Mouse (Mus musculus) stomach, postnatal 0 days (tissue): ENCODE measurements at regions not wholly inside any gene's neighbourhood (a gene's known extent, or its start where the extent isn't known, plus 50 kb on each side); places are given as distances from the start of the nearest gene placed in this dataset.

Source experiments
- ATAC-seq: fragments of 200-750 bp; cut with Nextera tagmentation; 2 replicates; pipeline ENCODE4 v1.8.0; 2017; ENCODE audit not compliant: low FRiP score, low TSS enrichment
- DNase-seq: peaks from one replicate; pipeline ENCODE4 v3.0.0-alpha.2; 2016; ENCODE audit warnings: low spot score
- H3K27ac ChIP-seq: fragments of 300-500 bp; sonication (generic); replicated peaks from 2 replicates; pipeline ENCODE4 v1.5.1; 2014; ENCODE audit warnings: mild to moderate bottlenecking, control low read depth
- H3K27me3 ChIP-seq: fragments of 300-500 bp; sonication (generic); 2 replicates; pipeline ENCODE4 v1.6.1; 2014; ENCODE audit warnings: low read length; ENCODE audit not compliant: control insufficient read depth, insufficient read depth
- H3K36me3 ChIP-seq: fragments of 300-500 bp; sonication (generic); 2 replicates; pipeline ENCODE4 v1.6.1; 2014; ENCODE audit warnings: low read length, mixed read lengths; ENCODE audit not compliant: control insufficient read depth, insufficient read depth
- H3K4me1 ChIP-seq: fragments of 300-500 bp; sonication (generic); replicated peaks from 2 replicates; pipeline ENCODE4 v1.6.1; 2014; ENCODE audit warnings: antibody characterized with exemption; ENCODE audit not compliant: control insufficient read depth, insufficient read depth
- H3K4me2 ChIP-seq: fragments of 300-500 bp; sonication (generic); replicated peaks from 2 replicates; pipeline ENCODE4 v1.6.1; 2014; ENCODE audit warnings: low read depth, mild to moderate bottlenecking, control low read depth, moderate library complexity
- H3K4me3 ChIP-seq: fragments of 300-500 bp; sonication (generic); 2 replicates; pipeline ENCODE4 v1.5.1; 2014; ENCODE audit warnings: low read depth, low read length, control low read depth
- H3K9ac ChIP-seq: fragments of 300-500 bp; sonication (generic); 2 replicates; pipeline ENCODE4 v1.6.1; 2014; ENCODE audit warnings: mild to moderate bottlenecking, low read length, control low read depth, mixed read lengths
- H3K9me3 ChIP-seq: fragments of 300-500 bp; sonication (generic); 2 replicates; pipeline ENCODE4 v1.6.1; 2016; ENCODE audit warnings: low read length; ENCODE audit not compliant: control insufficient read depth
- CTCF ChIP-seq: IDR thresholded peaks from 2 replicates; pipeline ENCODE4 v1.5.1; 2016; ENCODE audit warnings: antibody characterized with exemption, low read depth, mild to moderate bottlenecking, moderate library complexity
- EP300 ChIP-seq: optimal IDR thresholded peaks from 2 replicates; pipeline ENCODE3; 2016; ENCODE audit warnings: antibody characterized with exemption
- WGBS: fragments of 180-500 bp; shearing (Covaris S2); extraction: QIAGEN DNeasy Blood & Tissue Kit; methylation state at CpG from one replicate; pipeline ENCODE4 v1.1.7; 2014; 5-methylcytosine and 5-hydroxymethylcytosine counted together

DNA sequence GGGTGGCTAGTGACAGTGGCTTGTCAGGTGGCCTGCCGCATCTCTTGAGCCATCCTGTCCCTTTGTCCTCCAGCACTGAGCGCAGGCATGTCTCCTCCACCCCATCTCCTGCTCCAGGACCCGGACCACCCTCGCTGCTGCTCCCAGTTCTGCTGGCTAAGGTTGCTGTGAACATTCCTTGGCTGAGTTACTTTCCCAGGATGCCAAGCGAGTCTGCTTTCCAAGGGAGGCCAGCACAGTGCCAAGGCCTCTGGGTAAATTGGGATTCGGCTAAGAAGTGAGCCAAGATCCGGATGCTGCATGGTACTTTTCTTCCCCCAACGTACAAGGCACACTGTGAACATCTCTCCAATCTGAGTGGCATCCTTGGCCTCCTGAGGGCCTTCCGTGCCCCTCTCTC, 144.3 kb downstream of the Kif26a start:
- 75% methylated on average over 9 of the region's 9 CpGs for WGBS
- DNase-seq: no peak
- TF ChIP-seq CTCF: no peak
- no peak for TF ChIP-seq EP300
- H3K27me3 ChIP-seq: no peaks in the 10 kb centered on the region
- no peak overlapping the region for H3K4me2 ChIP-seq
- no peaks in the 10 kb centered on the region for H3K36me3 ChIP-seq
- H3K9ac ChIP-seq: no peak overlapping the region
- ATAC-seq: no peak
- H3K4me1 ChIP-seq: no peaks in the 10 kb centered on the region
- no peaks in the 10 kb centered on the region for H3K9me3 ChIP-seq
- no peak overlapping the region for H3K4me3 ChIP-seq
- no peak overlapping the region for H3K27ac ChIP-seq

DNA sequence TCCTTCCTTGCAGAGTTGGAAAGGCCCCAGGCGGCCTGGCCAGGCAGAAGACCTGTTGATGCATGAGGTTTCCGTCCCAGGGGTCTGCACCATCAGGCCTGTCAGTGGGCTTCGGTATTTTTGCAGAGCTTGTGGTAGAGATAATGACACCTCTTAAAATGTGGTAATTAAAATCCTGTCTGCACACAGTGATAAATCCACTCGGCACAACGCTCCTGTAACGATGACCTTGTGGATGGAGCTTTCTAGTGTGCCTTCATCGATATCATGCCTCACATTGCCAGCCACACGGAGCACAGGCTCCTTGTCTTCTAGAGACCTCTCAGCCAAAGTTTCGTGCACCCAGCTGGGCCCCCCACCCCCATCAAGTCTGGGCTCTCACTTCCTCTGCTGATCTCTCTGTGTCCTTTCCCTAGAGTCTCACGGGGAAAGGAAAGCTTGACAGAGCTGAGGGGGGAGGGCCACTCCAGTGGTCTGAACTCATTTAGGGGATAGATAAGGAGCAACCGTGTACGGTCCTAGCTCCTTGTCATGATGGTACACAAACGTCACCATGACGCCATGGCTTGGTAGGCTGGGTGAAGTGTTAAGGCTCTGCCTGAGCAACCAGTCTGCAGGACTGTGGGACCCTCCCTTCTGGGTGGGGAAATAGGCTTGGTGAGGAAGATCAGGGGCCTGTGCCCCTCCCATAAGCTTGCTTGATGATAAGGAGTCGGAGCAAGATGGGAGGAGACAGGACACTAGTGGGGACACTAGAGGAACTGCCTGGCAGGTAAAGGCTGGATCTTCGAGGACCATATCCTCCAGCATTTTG, 145.9 kb downstream of the Kif26a start:
- Histone ChIP-seq H3K4me3 (no peak overlapping the region), H3K4me2 (no peak overlapping the region), H3K4me1 (no peaks in the 10 kb centered on the region), H3K9ac (no peak overlapping the region), H3K27ac (no peak overlapping the region), H3K27me3 (no peaks in the 10 kb centered on the region), H3K9me3 (no peaks in the 10 kb centered on the region), H3K36me3 (no peaks in the 10 kb centered on the region)
- 65% methylated on average over 16 of the region's 16 CpGs for WGBS
- ATAC-seq (no peak), DNase-seq (no peak)
- TF ChIP-seq EP300 (no peak), CTCF (no peak)

DNA sequence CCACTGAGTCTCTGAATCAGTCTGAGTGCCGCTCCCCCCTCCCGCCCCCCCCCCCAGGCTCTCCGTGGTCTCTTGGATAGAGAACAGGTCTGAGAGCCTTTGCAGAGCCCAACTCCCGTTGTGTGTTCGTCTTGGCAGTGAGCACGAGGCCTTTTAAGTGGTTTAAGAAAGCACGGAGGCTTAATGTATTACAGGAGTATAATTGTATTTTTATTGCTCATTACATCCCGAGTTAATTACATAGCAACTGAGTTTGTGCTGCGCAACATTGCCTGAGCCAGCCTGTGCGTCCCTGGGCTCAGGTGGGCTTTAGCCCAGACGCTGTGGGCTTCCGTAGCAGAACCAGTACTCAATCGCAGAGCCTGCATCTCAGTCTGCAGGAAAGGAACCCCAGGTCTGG, 147.1 kb downstream of the Kif26a start:
- H3K4me3 ChIP-seq: no peak overlapping the region
- TF ChIP-seq CTCF (no peak), EP300 (no peak)
- WGBS: 73% methylated on average over 12 of the region's 13 CpGs
- DNase-seq (no peak), ATAC-seq (no peak)
- no peak overlapping the region for H3K4me2 ChIP-seq
- H3K4me1 ChIP-seq: no peaks in the 10 kb centered on the region
- H3K27me3 ChIP-seq: no peaks in the 10 kb centered on the region
- H3K36me3 ChIP-seq: no peaks in the 10 kb centered on the region
- H3K9ac ChIP-seq: no peak overlapping the region
- H3K9me3 ChIP-seq: no peaks in the 10 kb centered on the region
- no peak overlapping the region for H3K27ac ChIP-seq

DNA sequence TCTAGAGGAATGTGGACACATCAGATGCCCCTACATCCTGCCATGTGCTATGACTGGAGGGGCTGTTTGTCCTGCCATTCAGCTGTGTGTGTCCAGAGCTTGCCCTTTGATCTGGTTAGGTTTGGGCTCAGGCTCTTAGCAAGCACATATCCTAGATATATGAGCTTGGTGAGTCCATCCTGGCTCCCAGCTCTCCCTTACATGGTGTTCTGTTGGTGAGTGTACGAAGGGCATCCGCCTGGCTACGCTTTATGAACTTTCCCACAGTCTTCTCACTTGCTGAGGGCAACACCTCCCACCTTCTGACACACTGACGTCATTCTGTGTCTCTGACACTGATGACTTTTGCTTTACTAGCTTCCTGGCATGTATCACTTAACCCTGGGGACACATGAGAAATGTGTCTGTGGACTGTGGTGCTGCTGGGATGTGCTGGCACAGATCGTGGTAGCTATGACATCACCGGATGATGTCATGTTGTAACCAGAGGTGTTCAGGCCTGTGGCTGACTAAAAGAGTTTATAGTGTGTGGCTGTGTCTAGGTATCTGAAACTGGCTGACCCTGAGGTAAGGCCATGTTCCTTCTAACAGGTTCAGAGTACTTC, 149.4 kb downstream of the Kif26a start:
- WGBS: 78% methylated on average over 6 of the region's 6 CpGs
- ATAC-seq: no peak

DNA sequence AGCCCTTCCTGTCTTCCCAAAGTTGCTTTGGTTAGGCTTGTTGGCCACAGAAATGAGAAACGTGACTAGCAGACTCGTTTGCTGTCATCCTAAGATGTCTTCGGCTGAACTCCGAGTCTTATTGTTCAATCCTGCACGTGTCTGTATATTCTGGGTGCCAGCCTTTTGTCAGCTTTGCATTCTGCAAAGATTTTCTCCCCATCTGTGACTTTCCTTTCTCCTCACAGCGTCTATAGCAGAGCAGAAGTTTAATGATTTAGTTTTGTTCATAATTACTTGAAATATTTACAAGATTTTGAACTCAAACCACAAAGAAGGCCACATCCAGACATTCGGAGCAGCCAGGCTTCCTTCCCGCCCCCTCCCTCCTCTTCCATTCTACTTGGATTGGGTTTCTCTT, 152.5 kb downstream of the Kif26a start:
- ATAC-seq: no peak
- 83% methylated on average over 8 of the region's 8 CpGs for WGBS

More for the DNA sequence above, 149.4 kb downstream of the Kif26a start:
- Histone ChIP-seq H3K36me3 (no peaks in the 10 kb centered on the region), H3K4me1 (no peaks in the 10 kb centered on the region), H3K4me3 (no peak overlapping the region), H3K9ac (no peak overlapping the region), H3K27ac (no peak overlapping the region), H3K27me3 (no peaks in the 10 kb centered on the region), H3K9me3 (no peaks in the 10 kb centered on the region), H3K4me2 (no peak overlapping the region)
- no peak for DNase-seq
- TF ChIP-seq CTCF (no peak), EP300 (no peak)

DNA sequence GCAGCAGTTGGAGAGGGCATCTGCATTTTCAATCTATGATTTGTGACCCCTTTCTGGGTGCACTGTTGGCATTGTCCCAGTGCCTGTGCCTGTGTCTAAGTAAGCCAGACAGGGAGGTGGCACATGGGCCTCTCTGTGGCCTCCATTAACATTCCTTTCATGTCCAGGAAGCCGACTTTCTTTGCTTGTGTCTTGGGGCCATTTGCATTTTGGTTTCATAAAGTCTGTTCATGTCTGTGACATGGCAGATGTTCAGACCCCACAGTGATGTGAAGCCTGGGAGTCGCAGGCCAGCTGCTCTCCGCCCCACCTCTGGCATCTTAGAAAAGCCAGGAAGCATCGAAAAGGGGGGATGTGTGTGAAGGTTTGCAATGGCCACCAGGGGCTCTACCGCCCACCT, 153.1 kb downstream of the Kif26a start:
- ATAC-seq: no peak
- Histone ChIP-seq H3K4me1 (no peaks in the 10 kb centered on the region), H3K9ac (no peak overlapping the region), H3K4me2 (no peak overlapping the region), H3K36me3 (no peaks in the 10 kb centered on the region), H3K9me3 (no peaks in the 10 kb centered on the region), H3K27ac (no peak overlapping the region), H3K27me3 (no peaks in the 10 kb centered on the region), H3K4me3 (no peak overlapping the region)
- 63% methylated on average over 5 of the region's 5 CpGs for WGBS
- TF ChIP-seq CTCF (no peak), EP300 (no peak)
- DNase-seq: no peak

More for the DNA sequence above, 152.5 kb downstream of the Kif26a start:
- H3K9me3 ChIP-seq: no peaks in the 10 kb centered on the region
- H3K36me3 ChIP-seq: no peaks in the 10 kb centered on the region
- no peak for DNase-seq
- no peaks in the 10 kb centered on the region for H3K27me3 ChIP-seq
- no peak for TF ChIP-seq EP300
- TF ChIP-seq CTCF: no peak
- H3K9ac ChIP-seq: no peak overlapping the region
- H3K4me1 ChIP-seq: no peaks in the 10 kb centered on the region
- no peak overlapping the region for H3K27ac ChIP-seq
- H3K4me2 ChIP-seq: no peak overlapping the region
- H3K4me3 ChIP-seq: no peak overlapping the region
